Mouse (Mus musculus) hindbrain, embryonic 13.5 days (tissue): ENCODE data around the gene Terb2. TPM values are rescaled to one million over a fixed set of nuclear protein-coding genes. Genes with fewer than 3 reads are reported as not detected.

Experiments used
- ATAC-seq: fragments of 200-750 bp; cut with Nextera tagmentation; 2 replicates; pipeline ENCODE4 v1.8.0; 2017; ENCODE audit warnings: moderate TSS enrichment; ENCODE audit not compliant: low FRiP score
- H3K27ac ChIP-seq: fragments of 300-500 bp; sonication (generic); 2 replicates; pipeline ENCODE4 v1.5.1; 2015; ENCODE audit warnings: inconsistent platforms, mild to moderate bottlenecking, moderate library complexity
- H3K27me3 ChIP-seq: fragments of 300-500 bp; sonication (generic); 2 replicates; pipeline ENCODE4 v1.6.1; 2015; ENCODE audit warnings: mild to moderate bottlenecking, inconsistent platforms
- H3K36me3 ChIP-seq: fragments of 300-500 bp; sonication (generic); 2 replicates; pipeline ENCODE4 v1.6.1; 2015; ENCODE audit warnings: mild to moderate bottlenecking, inconsistent platforms
- H3K4me1 ChIP-seq: fragments of 300-500 bp; sonication (generic); replicated peaks from 2 replicates; pipeline ENCODE4 v1.6.1; 2015; ENCODE audit warnings: inconsistent platforms
- H3K4me2 ChIP-seq: fragments of 300-500 bp; sonication (generic); 2 replicates; pipeline ENCODE4 v1.6.1; 2015; ENCODE audit warnings: inconsistent platforms, mild to moderate bottlenecking, moderate library complexity
- H3K4me3 ChIP-seq: fragments of 300-500 bp; sonication (generic); 2 replicates; pipeline ENCODE4 v1.5.1; 2015; ENCODE audit warnings: mild to moderate bottlenecking, inconsistent platforms
- H3K9ac ChIP-seq: fragments of 300-500 bp; sonication (generic); 2 replicates; pipeline ENCODE4 v1.6.1; 2015; ENCODE audit warnings: mild to moderate bottlenecking, inconsistent platforms
- H3K9me3 ChIP-seq: fragments of 300-500 bp; sonication (generic); 2 replicates; pipeline ENCODE4 v1.6.1; 2016; ENCODE audit warnings: inconsistent platforms
- WGBS: fragments of 180-500 bp; shearing (Covaris S2); methylation state at CpG from one replicate; pipeline ENCODE4 v1.1.7; 2015; 5-methylcytosine and 5-hydroxymethylcytosine counted together
- polyA plus RNA-seq: library from polyadenylated mRNA; unstranded; fragments of >200 nt; fragmentation: Nextera tagmentation; extraction: Ambion mirVana; gene quantifications from 2 replicates; pipeline ENCODE4 v1.2.1, GENCODE M21; 2015

Terb2 gene
- polyA plus RNA-seq, 1 experiment from 2014 or later: not detected

DNA sequence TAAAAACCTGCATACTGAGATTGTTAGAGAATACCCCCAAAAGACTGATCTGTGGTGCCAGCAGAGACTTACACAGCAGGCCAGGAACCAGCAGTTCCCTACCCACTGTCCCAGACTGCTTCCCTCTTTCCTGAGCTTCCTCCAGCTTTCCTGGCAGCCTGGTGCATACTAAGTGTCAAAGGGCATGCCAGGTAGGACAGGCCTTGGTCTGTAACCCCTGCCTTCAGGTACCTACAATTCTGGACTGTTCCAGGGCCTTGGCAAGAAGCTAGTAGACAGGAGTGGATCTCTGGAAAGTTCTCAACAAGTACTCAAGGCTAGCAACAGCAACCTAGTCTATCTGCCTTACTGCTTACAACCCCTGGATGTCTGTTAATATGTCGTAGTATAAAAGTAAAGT, 34.9 kb upstream of the Terb2 start:
- Histone ChIP-seq H3K4me3 (no peak overlapping the region), H3K27me3 (0 out of 2 replicates have a peak, but pooled peaks cover 7% of the 10 kb centered on the region), H3K4me2 (no peak overlapping the region), H3K9ac (no peak overlapping the region), H3K36me3 (no peaks in the 10 kb centered on the region), H3K4me1 (peaks cover 10% of the 10 kb centered on the region), H3K27ac (no peak overlapping the region), H3K9me3 (no peaks in the 10 kb centered on the region)
- no peak for ATAC-seq
- WGBS: 95% methylated on average over 1 of the region's 1 CpGs

DNA sequence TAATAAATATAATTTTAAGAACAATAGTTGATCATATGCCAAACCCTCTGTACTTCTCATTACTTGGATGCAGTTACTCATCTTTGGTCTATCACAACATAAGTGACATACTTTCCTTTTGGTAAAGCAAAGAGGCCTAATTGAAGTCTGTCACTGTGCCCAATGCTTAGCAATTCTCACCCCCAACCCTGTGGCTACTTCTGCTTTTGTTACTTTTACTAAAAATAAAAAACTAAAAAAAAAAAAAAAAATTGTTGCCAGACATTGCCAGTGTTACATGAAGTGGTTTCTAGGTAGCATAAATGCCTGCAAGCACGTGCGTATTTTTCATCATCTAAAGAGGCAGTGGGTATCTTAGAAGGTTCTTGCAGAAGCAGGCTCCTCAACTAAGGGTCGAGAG, 33.2 kb upstream of the Terb2 start:
- H3K4me3 ChIP-seq: no peak overlapping the region
- H3K9ac ChIP-seq: no peak overlapping the region
- no peak overlapping the region for H3K27ac ChIP-seq
- no peaks in the 10 kb centered on the region for H3K36me3 ChIP-seq
- WGBS: 90% methylated on average over 3 of the region's 3 CpGs
- ATAC-seq: no peak
- H3K4me1 ChIP-seq: peaks cover 7% of the 10 kb centered on the region
- H3K9me3 ChIP-seq: no peaks in the 10 kb centered on the region
- H3K4me2 ChIP-seq: no peak overlapping the region
- H3K27me3 ChIP-seq: 0 out of 2 replicates have a peak, but pooled peaks cover 7% of the 10 kb centered on the region

DNA sequence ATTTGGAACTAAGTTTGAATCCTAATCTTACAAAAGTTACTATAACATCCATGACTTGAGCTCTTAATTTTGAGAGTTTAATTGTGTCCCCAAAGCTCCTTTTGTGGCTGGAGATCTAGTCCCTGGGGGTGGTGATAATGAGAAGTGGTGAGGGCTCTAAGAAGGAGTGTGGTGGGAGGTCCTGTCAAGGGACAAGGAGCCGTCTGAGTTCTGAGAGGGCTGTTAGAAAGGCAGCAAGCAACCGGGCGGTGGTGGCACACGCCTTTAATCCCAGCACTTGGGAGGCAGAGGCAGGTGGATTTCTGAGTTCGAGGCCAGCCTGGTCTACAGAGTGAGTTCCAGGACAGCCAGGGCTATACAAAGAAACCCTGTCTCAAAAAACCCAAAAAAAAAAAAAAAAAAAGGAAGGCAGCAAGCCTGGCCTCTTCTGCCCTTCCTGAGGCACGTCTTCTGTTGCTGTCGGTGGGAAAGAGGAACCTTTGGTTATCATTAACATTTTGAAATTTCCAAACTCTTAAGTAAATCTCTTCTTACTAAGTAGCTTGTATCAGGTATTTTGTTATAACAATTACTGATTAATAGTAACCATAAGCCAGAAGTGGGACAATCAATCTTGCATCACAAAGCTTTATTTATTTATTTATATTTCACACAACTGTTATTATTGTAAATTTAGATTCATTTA, 32.2 kb upstream of the Terb2 start:
- Histone ChIP-seq H3K9ac (no peak overlapping the region), H3K27ac (no peak overlapping the region), H3K9me3 (no peaks in the 10 kb centered on the region), H3K36me3 (no peaks in the 10 kb centered on the region), H3K4me2 (no peak overlapping the region), H3K4me1 (no peaks in the 10 kb centered on the region), H3K27me3 (0 out of 2 replicates have a peak, but pooled peaks cover 3% of the 10 kb centered on the region), H3K4me3 (no peak overlapping the region)
- WGBS: 89% methylated on average over 7 of the region's 7 CpGs
- no peak for ATAC-seq

DNA sequence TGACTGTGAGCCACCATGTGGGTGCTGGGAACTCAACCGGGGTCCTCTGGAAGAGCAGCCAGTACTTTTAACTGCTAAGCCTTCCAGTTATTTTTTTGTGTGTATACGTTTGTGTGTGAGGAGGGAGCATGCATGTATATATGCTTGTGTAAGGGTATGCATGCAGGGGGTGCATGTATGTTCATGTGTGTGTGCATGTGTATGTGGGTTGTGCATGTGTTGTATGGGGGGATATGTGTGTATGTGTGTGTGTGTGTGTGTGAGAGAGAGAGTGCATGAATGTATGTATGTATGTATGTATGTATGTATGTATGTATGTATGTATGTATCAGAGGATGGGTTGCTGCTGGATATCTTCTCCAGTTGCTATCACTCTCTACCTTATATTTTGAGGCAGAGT, 31.6 kb upstream of the Terb2 start:
- Histone ChIP-seq H3K36me3 (no peaks in the 10 kb centered on the region), H3K9ac (no peak overlapping the region), H3K4me2 (no peak overlapping the region), H3K4me3 (no peak overlapping the region), H3K9me3 (no peaks in the 10 kb centered on the region), H3K4me1 (no peaks in the 10 kb centered on the region), H3K27me3 (no peaks in the 10 kb centered on the region), H3K27ac (no peak overlapping the region)
- WGBS: 90% methylated on average over 2 of the region's 2 CpGs
- no peak for ATAC-seq

DNA sequence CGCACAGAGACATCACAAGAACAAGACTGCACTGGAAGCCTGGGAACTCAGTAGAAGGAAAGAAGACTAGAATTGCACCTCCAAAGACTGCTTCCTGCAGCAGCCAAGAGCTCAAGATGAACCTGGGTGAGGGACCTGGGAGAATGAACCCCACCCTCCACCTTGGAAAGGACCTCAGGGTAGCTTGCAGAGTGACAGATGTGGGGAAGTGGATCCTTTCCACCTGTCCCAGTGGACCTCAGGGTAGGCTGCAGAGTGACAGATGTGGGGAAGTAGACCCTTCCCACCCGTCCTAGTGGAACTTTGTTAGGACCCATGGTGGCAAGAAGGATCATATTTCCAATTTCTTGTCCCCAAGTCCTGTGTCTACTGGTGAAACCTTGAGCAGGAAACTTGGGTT, 30.8 kb upstream of the Terb2 start:
- no peaks in the 10 kb centered on the region for H3K9me3 ChIP-seq
- no peaks in the 10 kb centered on the region for H3K27me3 ChIP-seq
- H3K4me2 ChIP-seq: no peak overlapping the region
- no peaks in the 10 kb centered on the region for H3K4me1 ChIP-seq
- H3K9ac ChIP-seq: no peak overlapping the region
- H3K36me3 ChIP-seq: no peaks in the 10 kb centered on the region
- no peak for ATAC-seq
- no peak overlapping the region for H3K27ac ChIP-seq
- H3K4me3 ChIP-seq: no peak overlapping the region
- 79% methylated on average over 2 of the region's 2 CpGs for WGBS

DNA sequence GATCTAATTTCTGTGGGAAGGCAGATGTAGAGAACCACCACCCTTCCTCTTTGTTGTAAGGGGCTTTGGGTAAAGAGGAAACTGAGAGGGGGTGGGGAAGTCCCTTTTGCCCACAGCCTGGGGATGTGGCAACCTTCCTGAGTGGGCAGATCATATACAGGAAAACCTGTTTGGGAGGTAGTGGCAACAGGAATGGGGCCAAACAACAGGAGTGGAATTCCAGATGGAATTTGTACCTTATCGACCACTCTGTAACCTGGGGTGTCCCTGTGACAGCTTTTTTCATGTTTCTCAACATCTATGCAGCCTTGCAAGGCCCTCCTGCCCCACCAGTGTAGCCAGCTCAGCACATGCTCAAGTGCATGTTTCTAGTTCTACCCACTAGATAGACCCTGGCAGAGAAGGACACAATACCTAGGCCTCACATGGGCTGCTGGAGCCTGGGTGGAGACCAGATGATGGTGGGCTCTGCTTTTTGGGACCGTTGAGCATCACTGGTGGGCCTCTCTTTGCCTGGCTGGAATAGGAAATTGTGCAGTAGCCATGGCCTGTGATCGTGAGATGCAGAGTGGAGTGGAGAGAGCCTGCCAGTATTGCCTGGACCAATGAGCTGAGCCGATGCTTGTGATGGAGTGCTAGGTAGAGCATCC, 29.9 kb upstream of the Terb2 start:
- no peak for ATAC-seq
- Histone ChIP-seq H3K4me1 (no peaks in the 10 kb centered on the region), H3K9me3 (no peaks in the 10 kb centered on the region), H3K27me3 (no peaks in the 10 kb centered on the region), H3K4me2 (no peak overlapping the region), H3K4me3 (no peak overlapping the region), H3K36me3 (no peaks in the 10 kb centered on the region), H3K27ac (no peak overlapping the region), H3K9ac (no peak overlapping the region)
- WGBS: 93% methylated on average over 4 of the region's 4 CpGs

DNA sequence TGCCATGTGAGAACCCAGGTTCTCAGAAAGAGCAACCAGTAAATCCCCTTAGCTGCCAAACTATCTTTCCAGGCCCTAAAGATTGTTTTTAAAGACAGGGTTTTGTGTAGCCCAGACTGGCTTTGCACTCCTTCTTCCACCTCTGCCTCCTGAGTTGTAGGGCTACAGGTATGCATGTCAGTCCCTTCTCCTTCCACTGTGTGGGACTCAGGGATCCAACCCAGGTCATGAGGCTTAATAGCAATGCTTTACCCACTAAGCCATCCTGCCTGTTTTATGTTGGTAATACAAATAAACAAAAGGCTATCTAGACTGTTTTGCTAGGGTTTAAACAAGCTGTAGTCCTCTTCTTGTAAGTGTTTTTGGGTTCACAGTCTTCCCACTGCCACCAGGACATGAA, 28.5 kb upstream of the Terb2 start:
- no peaks in the 10 kb centered on the region for H3K4me1 ChIP-seq
- H3K9me3 ChIP-seq: no peaks in the 10 kb centered on the region
- H3K4me2 ChIP-seq: no peak overlapping the region
- H3K27ac ChIP-seq: no peak overlapping the region
- H3K27me3 ChIP-seq: no peaks in the 10 kb centered on the region
- no peak overlapping the region for H3K9ac ChIP-seq
- H3K36me3 ChIP-seq: no peaks in the 10 kb centered on the region
- ATAC-seq: no peak
- H3K4me3 ChIP-seq: no peak overlapping the region

DNA sequence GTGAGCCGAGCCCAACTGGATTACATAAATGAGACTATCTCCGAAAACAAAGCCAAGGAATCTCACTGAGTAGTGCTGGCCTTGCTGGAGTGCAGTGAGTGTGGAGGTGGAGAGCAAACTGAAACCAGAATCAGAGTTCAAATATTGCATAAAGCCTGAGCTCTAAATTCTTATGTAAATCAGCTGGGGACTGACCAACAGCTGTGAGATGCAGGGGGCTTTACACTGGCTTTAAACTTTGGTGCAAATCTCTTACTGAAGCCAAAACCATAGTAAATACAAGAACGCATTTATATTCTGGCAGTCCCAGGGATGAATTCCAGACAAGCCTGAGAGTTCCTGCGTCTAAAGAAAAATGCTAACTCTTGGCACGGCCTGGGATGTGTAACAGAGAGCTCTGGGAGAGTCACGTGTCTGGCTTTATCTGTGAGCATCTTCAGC, 27.7 kb upstream of the Terb2 start:
- H3K9ac ChIP-seq: no peak overlapping the region
- 62% methylated on average over 6 of the region's 6 CpGs for WGBS
- H3K4me2 ChIP-seq: no peak overlapping the region
- no peaks in the 10 kb centered on the region for H3K27me3 ChIP-seq
- no peak for ATAC-seq
- H3K27ac ChIP-seq: no peak overlapping the region
- no peaks in the 10 kb centered on the region for H3K9me3 ChIP-seq
- no peaks in the 10 kb centered on the region for H3K36me3 ChIP-seq
- no peak overlapping the region for H3K4me3 ChIP-seq
- H3K4me1 ChIP-seq: no peaks in the 10 kb centered on the region

DNA sequence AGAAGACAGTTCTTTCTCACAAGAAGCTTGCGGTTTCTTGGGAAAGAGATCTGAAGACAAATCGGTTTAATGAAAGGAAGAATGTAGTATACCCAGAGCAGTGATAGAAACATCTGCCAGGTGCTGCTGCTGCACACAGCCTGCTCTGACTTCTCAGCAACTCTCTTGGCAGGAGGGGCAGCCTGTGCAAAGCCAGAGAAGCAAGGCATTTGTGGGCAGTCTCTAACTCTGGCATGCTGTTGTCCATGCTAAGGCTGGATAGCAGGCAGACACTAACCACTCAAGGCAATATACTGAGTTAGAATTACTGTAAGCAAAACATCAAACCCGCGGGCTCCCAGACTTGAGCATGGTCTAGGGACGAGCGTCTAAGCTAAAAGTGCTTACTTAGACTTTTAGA, 26.4 kb upstream of the Terb2 start:
- no peak for ATAC-seq
- H3K27ac ChIP-seq: no peak overlapping the region
- no peaks in the 10 kb centered on the region for H3K27me3 ChIP-seq
- no peaks in the 10 kb centered on the region for H3K4me1 ChIP-seq
- no peak overlapping the region for H3K4me3 ChIP-seq
- H3K4me2 ChIP-seq: no peak overlapping the region
- WGBS: 91% methylated on average over 6 of the region's 6 CpGs
- H3K36me3 ChIP-seq: no peaks in the 10 kb centered on the region
- no peaks in the 10 kb centered on the region for H3K9me3 ChIP-seq
- no peak overlapping the region for H3K9ac ChIP-seq

DNA sequence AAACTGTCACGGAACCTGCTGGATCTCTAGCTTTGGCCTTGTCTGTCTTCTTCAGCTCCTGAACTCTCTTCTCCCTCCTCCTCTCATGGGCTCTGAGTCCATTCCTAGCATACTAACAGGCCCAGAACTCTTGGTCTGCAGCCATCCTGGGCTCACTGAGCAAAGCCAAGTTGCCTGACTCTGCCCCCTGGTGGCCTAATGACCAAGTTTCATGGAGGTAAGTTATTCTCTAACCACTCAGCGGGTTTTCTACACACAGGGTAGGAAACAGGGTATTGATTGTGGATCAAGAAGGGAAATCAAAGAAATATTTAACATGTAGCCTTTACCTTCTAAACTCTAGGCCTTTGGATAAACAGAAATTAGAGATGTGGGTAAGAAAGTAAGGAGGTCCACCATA, 25.4 kb upstream of the Terb2 start, which contains the start of gene Trim69:
Gene Trim69, plus strand, starts transcription at position 21 of the 400 bp plus-strand sequence.
- no peak within 1 kb of the TSS for H3K4me2 ChIP-seq

DNA sequence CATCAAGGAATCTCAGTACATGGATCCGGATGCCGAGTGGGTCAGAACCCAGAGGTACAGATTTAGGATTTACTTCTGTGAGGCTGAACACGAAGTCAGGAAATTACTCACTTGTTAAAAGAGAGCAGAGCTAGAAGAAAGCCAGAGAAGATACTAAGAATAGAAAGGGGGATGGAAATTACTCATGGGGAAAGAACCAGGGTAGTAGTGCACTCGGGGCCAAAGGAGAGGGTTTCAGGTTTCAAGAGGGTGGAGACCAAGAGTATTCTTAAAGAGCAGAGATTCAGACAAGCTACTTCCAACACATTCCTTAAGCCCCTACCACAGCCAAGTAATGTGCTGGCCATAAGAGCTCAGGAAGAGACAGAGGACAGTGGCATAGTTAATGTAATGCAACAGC, 24.5 kb upstream of the Terb2 start:
- no peak overlapping the region for H3K4me3 ChIP-seq
- ATAC-seq: no peak
- no peaks in the 10 kb centered on the region for H3K4me1 ChIP-seq
- no peaks in the 10 kb centered on the region for H3K36me3 ChIP-seq
- H3K9me3 ChIP-seq: no peaks in the 10 kb centered on the region
- no peak overlapping the region for H3K9ac ChIP-seq
- H3K4me2 ChIP-seq: no peak overlapping the region
- H3K27ac ChIP-seq: no peak overlapping the region
- H3K27me3 ChIP-seq: no peaks in the 10 kb centered on the region
- 24% methylated on average over 4 of the region's 4 CpGs for WGBS

More for the DNA sequence above, 25.4 kb upstream of the Terb2 start, which contains the start of gene Trim69:
- no peaks in the 10 kb centered on the region for H3K9me3 ChIP-seq
- 38% methylated on average over 2 of the region's 2 CpGs for WGBS
- no peak within 1 kb of the TSS for H3K27ac ChIP-seq
- H3K4me3 ChIP-seq: no peak within 1 kb of the TSS
- H3K27me3 ChIP-seq: no peaks in the 10 kb centered on the region
- no peaks in the 10 kb centered on the region for H3K4me1 ChIP-seq
- ATAC-seq: 0 out of 2 replicates have a peak, but pooled peaks have one; percentile 46
- H3K9ac ChIP-seq: no peak within 1 kb of the TSS
- no peaks in the 10 kb centered on the region for H3K36me3 ChIP-seq

DNA sequence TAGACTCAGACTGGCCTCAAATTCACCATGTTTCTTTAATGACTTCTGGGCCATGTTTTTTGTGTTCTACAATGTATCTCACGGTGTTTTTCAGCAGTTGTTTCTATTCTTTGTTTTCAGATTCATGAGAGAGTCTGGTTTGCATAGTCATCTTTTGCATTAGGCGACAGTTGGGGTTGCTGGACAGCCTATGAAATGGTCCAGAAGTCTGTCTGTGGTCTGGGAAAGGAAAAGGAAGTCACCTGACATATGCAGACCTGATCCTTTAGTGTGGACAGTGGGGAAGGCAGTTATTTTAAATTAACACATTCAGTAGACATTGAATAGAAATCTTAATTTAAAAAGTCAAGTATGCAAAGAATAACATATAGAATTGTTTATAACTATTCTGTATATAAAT, 23.5 kb upstream of the Terb2 start:
- Histone ChIP-seq H3K9ac (no peak overlapping the region), H3K27ac (no peak overlapping the region), H3K4me1 (no peaks in the 10 kb centered on the region), H3K9me3 (no peaks in the 10 kb centered on the region), H3K27me3 (no peaks in the 10 kb centered on the region), H3K4me2 (no peak overlapping the region), H3K4me3 (no peak overlapping the region), H3K36me3 (no peaks in the 10 kb centered on the region)
- ATAC-seq: no peak
- WGBS: 75% methylated on average over 2 of the region's 2 CpGs
